Mouse (Mus musculus): ENCODE results near the gene Gm3415. TPM values are rescaled to one million over a fixed set of nuclear protein-coding genes. Genes with fewer than 3 reads are reported as not detected.
"Not testable (repeated sequence)": the region's sequence is repeated elsewhere in the genome, so short reads cannot be mapped to it uniquely, and the experiment has no call there.

Gene Gm3415
- polyA plus RNA-seq (2015; fragmentation: Nextera tagmentation; extraction: Ambion mirVana): not detected in 2 replicates

- not testable (repeated sequence) for H3K36me3 ChIP-seq (ENCODE audit: control insufficient read depth, insufficient read depth, low read length); H3K9me3 ChIP-seq (ENCODE audit: control insufficient read depth, low read length); ATAC-seq; H3K4me2 ChIP-seq (ENCODE audit: low read depth, low read length); H3K4me3 ChIP-seq (ENCODE audit: low read length); H3K27ac ChIP-seq (ENCODE audit: low read length); H3K4me1 ChIP-seq (ENCODE audit: control insufficient read depth, insufficient read depth, low read length); H3K27me3 ChIP-seq (replicated peaks; ENCODE audit: control insufficient read depth, insufficient read depth, low read length); H3K9ac ChIP-seq (ENCODE audit: low read depth, low read length)
- WGBS: no CpG with 5 or more reads among the region's 3 CpGs
Observed at GRCm38 (mm10) chr5:146555836-146556235, at the start of gene Gm3415. Gm3415 (plus strand) TSS chr5:146556136.

- not testable (repeated sequence) for ATAC-seq
Observed at GRCm38 (mm10) chr5:146513823-146514222, 42.1 kb upstream of the Gm3415 start, which contains the start of gene Gm3402. Gm3402 (plus strand) TSS chr5:146514123.

GRCm38 (mm10) chr5:146525501-146525900 lies 30.4 kb upstream of the Gm3415 start, which contains the start of gene Gm3404:
Gm3404 (plus strand) TSS chr5:146525801.
- not testable (repeated sequence) for H3K9ac ChIP-seq (ENCODE audit: low read depth, low read length); H3K27me3 ChIP-seq (replicated peaks; ENCODE audit: control insufficient read depth, insufficient read depth, low read length); H3K36me3 ChIP-seq (ENCODE audit: control insufficient read depth, insufficient read depth, low read length); H3K4me2 ChIP-seq (ENCODE audit: low read depth, low read length); H3K9me3 ChIP-seq (ENCODE audit: control insufficient read depth, low read length); H3K27ac ChIP-seq (ENCODE audit: low read length); H3K4me1 ChIP-seq (ENCODE audit: control insufficient read depth, insufficient read depth, low read length); H3K4me3 ChIP-seq (ENCODE audit: low read length); ATAC-seq
- 92% methylated on average over 2 of the region's 3 CpGs for WGBS

More at GRCm38 (mm10) chr5:146513823-146514222, 42.1 kb upstream of the Gm3415 start, which contains the start of gene Gm3402:
- H3K36me3 ChIP-seq (ENCODE audit: control insufficient read depth, insufficient read depth, low read length); H3K4me1 ChIP-seq (ENCODE audit: control insufficient read depth, insufficient read depth, low read length); H3K9ac ChIP-seq (ENCODE audit: low read depth, low read length); H3K27ac ChIP-seq (ENCODE audit: low read length); H3K27me3 ChIP-seq (replicated peaks; ENCODE audit: control insufficient read depth, insufficient read depth, low read length); H3K4me3 ChIP-seq (ENCODE audit: low read length); H3K4me2 ChIP-seq (ENCODE audit: low read depth, low read length); H3K9me3 ChIP-seq (ENCODE audit: control insufficient read depth, low read length): not testable (repeated sequence)
- WGBS: no CpG with 5 or more reads among the region's 5 CpGs

DNA sequence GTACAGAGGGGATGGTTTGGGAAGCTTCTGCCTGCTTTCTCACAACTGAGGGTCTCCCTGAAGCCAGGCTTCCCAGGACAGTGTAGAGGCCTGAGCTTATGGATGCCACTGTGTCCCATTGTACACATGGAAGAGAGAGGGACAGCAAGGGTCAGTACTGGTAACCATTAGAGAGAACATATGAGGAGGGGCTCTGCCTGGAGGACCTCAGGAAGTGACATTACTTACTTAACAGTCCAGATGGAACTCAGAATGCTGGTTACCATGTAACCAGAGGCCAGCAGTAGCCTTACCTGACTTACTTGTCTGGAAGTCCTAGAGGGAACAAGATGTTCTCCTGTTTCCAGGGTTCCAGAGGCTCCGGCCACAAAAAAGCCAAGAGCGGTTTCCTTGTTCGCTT lies 18.6 kb upstream of the Gm3415 start, which contains the start of gene Gm3409:
TSS of gene Gm3409 (plus strand) at position 301 of the 400 bp plus-strand sequence.
- H3K9me3 ChIP-seq (ENCODE audit: control insufficient read depth, low read length); H3K27ac ChIP-seq (ENCODE audit: low read length); H3K4me2 ChIP-seq (ENCODE audit: low read depth, low read length); H3K4me1 ChIP-seq (ENCODE audit: control insufficient read depth, insufficient read depth, low read length); H3K36me3 ChIP-seq (ENCODE audit: control insufficient read depth, insufficient read depth, low read length); ATAC-seq; H3K9ac ChIP-seq (ENCODE audit: low read depth, low read length); H3K4me3 ChIP-seq (ENCODE audit: low read length); H3K27me3 ChIP-seq (replicated peaks; ENCODE audit: control insufficient read depth, insufficient read depth, low read length): not testable (repeated sequence)
- 93% methylated on average over 2 of the region's 3 CpGs for WGBS

DNA sequence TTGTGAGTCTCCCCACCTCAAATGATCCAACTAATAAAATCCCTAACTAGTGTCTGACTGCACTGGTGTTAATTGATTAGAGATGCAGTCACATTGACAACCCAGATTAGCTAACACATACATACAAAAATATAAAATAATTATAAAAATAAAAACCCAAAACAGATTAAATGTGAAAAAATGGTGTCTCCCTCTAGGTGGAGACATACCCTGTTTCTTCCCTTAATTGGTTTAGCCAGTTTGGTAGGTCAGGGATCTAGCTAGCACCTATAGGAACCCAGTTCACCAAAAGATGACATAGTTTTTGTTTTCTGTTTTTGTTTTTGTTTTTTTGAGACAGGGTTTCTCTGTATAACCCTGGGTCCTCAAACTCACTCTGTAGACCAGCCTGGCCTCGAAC lies 8.3 kb downstream of the Gm3415 start:
- H3K4me3 ChIP-seq (ENCODE audit: low read length): no peak overlapping the region
- H3K4me1 ChIP-seq (ENCODE audit: control insufficient read depth, insufficient read depth, low read length): no peaks in the 10 kb centered on the region
- H3K9me3 ChIP-seq (ENCODE audit: control insufficient read depth, low read length): no peaks in the 10 kb centered on the region
- WGBS: 87% methylated on average over 1 of the region's 1 CpGs
- H3K9ac ChIP-seq (ENCODE audit: low read depth, low read length): no peak overlapping the region
- no peaks in the 10 kb centered on the region for H3K36me3 ChIP-seq (ENCODE audit: control insufficient read depth, insufficient read depth, low read length)
- H3K4me2 ChIP-seq (ENCODE audit: low read depth, low read length): no peak overlapping the region
- H3K27me3 ChIP-seq (replicated peaks; ENCODE audit: control insufficient read depth, insufficient read depth, low read length): no peaks in the 10 kb centered on the region
- no peak for ATAC-seq
- H3K27ac ChIP-seq (ENCODE audit: low read length): no peak overlapping the region

DNA sequence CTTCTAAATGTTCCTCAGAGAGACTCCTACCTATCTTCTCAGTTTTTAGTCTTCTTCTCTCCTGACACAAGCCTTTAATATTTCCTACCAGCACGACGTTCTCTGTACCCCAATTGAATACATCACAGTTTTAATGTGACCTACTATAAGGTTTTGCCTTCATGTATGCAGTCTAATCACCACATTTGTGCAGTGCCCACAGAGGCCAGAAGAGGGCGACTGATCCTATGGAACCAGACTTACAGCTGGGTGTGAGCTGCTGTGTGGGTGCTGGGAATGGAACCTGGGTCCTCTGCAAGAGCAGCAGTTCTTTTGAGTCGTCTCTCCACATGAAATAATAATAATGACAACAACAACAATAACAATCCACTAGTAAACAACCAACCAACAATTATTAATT lies 11.1 kb downstream of the Gm3415 start:
- 63% methylated on average over 4 of the region's 4 CpGs for WGBS
- Histone ChIP-seq H3K4me2 (ENCODE audit: low read depth, low read length) (no peak overlapping the region), H3K27ac (ENCODE audit: low read length) (no peak overlapping the region), H3K36me3 (ENCODE audit: control insufficient read depth, insufficient read depth, low read length) (no peaks in the 10 kb centered on the region), H3K4me1 (ENCODE audit: control insufficient read depth, insufficient read depth, low read length) (no peaks in the 10 kb centered on the region), H3K9ac (ENCODE audit: low read depth, low read length) (no peak overlapping the region), H3K9me3 (ENCODE audit: control insufficient read depth, low read length) (no peaks in the 10 kb centered on the region), H3K27me3 (replicated peaks; ENCODE audit: control insufficient read depth, insufficient read depth, low read length) (no peaks in the 10 kb centered on the region), H3K4me3 (ENCODE audit: low read length) (no peak overlapping the region)
- no peak for ATAC-seq

- H3K4me3 ChIP-seq (ENCODE audit: low read length); ATAC-seq; H3K36me3 ChIP-seq (ENCODE audit: control insufficient read depth, insufficient read depth, low read length); H3K9me3 ChIP-seq (ENCODE audit: control insufficient read depth, low read length); H3K27ac ChIP-seq (ENCODE audit: low read length); H3K4me2 ChIP-seq (ENCODE audit: low read depth, low read length); H3K4me1 ChIP-seq (ENCODE audit: control insufficient read depth, insufficient read depth, low read length); H3K27me3 ChIP-seq (replicated peaks; ENCODE audit: control insufficient read depth, insufficient read depth, low read length); H3K9ac ChIP-seq (ENCODE audit: low read depth, low read length): not testable (repeated sequence)
- WGBS: 82% methylated on average over 6 of the region's 6 CpGs
Observed at GRCm38 (mm10) chr5:146570179-146570578, 14.2 kb downstream of the Gm3415 start.

- H3K9me3 ChIP-seq (ENCODE audit: control insufficient read depth, low read length); H3K27ac ChIP-seq (ENCODE audit: low read length); H3K9ac ChIP-seq (ENCODE audit: low read depth, low read length); H3K4me3 ChIP-seq (ENCODE audit: low read length); H3K36me3 ChIP-seq (ENCODE audit: control insufficient read depth, insufficient read depth, low read length); H3K4me2 ChIP-seq (ENCODE audit: low read depth, low read length); H3K27me3 ChIP-seq (replicated peaks; ENCODE audit: control insufficient read depth, insufficient read depth, low read length); H3K4me1 ChIP-seq (ENCODE audit: control insufficient read depth, insufficient read depth, low read length): not testable (repeated sequence)
- 0 out of 2 replicates have a peak, but pooled peaks have one; percentile 36 for ATAC-seq
- 64% methylated on average over 6 of the region's 6 CpGs for WGBS
Observed at GRCm38 (mm10) chr5:146571830-146572734, 16.1 kb downstream of the Gm3415 start.

GRCm38 (mm10) chr5:146572735-146573042 lies 16.8 kb downstream of the Gm3415 start:
- ATAC-seq; H3K27ac ChIP-seq (ENCODE audit: low read length); H3K9ac ChIP-seq (ENCODE audit: low read depth, low read length); H3K27me3 ChIP-seq (replicated peaks; ENCODE audit: control insufficient read depth, insufficient read depth, low read length); H3K9me3 ChIP-seq (ENCODE audit: control insufficient read depth, low read length); H3K4me3 ChIP-seq (ENCODE audit: low read length); H3K4me1 ChIP-seq (ENCODE audit: control insufficient read depth, insufficient read depth, low read length); H3K36me3 ChIP-seq (ENCODE audit: control insufficient read depth, insufficient read depth, low read length); H3K4me2 ChIP-seq (ENCODE audit: low read depth, low read length): not testable (repeated sequence)
- 92% methylated on average over 4 of the region's 4 CpGs for WGBS

Measured in intestine, embryonic 16.5 days (tissue).